Mouse (Mus musculus) C2C12 (cell line): ENCODE results near the gene Mum1. TPM values are rescaled to one million over a fixed set of nuclear protein-coding genes. Genes with fewer than 3 reads are reported as not detected.

Experiments used
- H3K27me3 ChIP-seq: one replicate; pipeline ENCODE4 v1.6.1; 2011; ENCODE audit not compliant: control insufficient read depth, insufficient read depth, insufficient read length
- H3K36me3 ChIP-seq: one replicate; pipeline ENCODE4 v1.6.1; 2011; ENCODE audit not compliant: control insufficient read depth, insufficient read depth
- H3K4me3 ChIP-seq: one replicate; pipeline ENCODE4 v1.5.1; 2011; ENCODE audit warnings: mild to moderate bottlenecking, control low read depth; ENCODE audit not compliant: poor library complexity, insufficient read depth, severe bottlenecking
- H3K79me2 ChIP-seq: one replicate; pipeline ENCODE4 v1.6.1; 2011; ENCODE audit not compliant: control insufficient read depth, insufficient read depth
- H3K79me3 ChIP-seq: one replicate; pipeline ENCODE4 v1.6.1; 2011; ENCODE audit warnings: low read depth, control low read depth
- H3ac ChIP-seq: one replicate; pipeline ENCODE3; 2011; ENCODE audit warnings: low read depth; ENCODE audit not compliant: control insufficient read depth, insufficient read length
- CEBPB ChIP-seq: IDR thresholded peaks from one replicate; pipeline ENCODE4 v1.6.1; 2011; ENCODE audit warnings: low read depth, mild to moderate bottlenecking, control low read depth, moderate library complexity
- CTCF ChIP-seq: IDR thresholded peaks from one replicate; pipeline ENCODE4 v1.5.1; 2011; ENCODE audit not compliant: control insufficient read depth, insufficient read depth, insufficient read length
- FOSL1 ChIP-seq: IDR thresholded peaks from one replicate; pipeline ENCODE4 v1.8.0; 2011; ENCODE audit warnings: mild to moderate bottlenecking, low read length; ENCODE audit not compliant: poor library complexity, insufficient read depth, severe bottlenecking
- MAX ChIP-seq: IDR thresholded peaks from one replicate; pipeline ENCODE4 v1.6.1; 2011; ENCODE audit warnings: mild to moderate bottlenecking, control low read depth
- MYOD1 ChIP-seq: IDR thresholded peaks from one replicate; pipeline ENCODE4 v1.6.1; 2011; ENCODE audit warnings: low read depth; ENCODE audit not compliant: control insufficient read depth, insufficient read length
- MYOG ChIP-seq: IDR thresholded peaks from one replicate; pipeline ENCODE4 v1.6.1; 2011; ENCODE audit not compliant: control insufficient read depth, insufficient read length; ENCODE audit errors: extremely low read depth
- USF1 ChIP-seq: IDR thresholded peaks from one replicate; pipeline ENCODE4 v1.6.1; 2011; ENCODE audit warnings: low read depth, mild to moderate bottlenecking, control low read depth, moderate library complexity
- polyA plus RNA-seq: library from polyadenylated mRNA; unstranded; fragments of >200 nt; fragmentation: generic; extraction: Trizol; gene quantifications from one replicate; pipeline ENCODE4 v1.2.1, GENCODE M21; 2012; ENCODE audit warnings: missing spikeins

Gene Mum1
- polyA plus RNA-seq, 1 experiment: 57.7 TPM

DNA sequence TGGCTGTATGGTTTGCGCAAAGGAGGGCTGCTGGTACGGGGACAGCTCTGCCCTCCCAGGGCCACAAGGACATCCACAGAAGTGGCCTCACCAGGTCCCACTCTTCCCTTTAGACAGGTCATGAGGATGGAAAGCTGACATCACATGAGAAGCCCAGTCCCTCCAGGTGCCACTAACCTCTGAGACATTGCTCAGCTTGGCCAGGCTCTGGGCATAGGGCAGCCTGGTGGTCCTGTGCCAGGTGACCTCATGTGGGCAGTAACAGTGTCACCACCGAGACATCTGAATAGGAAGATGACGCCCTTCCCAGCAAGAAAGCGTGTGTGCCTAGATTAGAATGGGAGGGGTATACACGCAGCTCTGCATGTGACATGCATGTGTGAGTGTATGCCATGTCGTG, 43.7 kb upstream of the Mum1 start:
- Histone ChIP-seq H3K36me3 (no peaks in the 10 kb centered on the region), H3ac (no peak overlapping the region), H3K79me2 (no peaks in the 10 kb centered on the region), H3K4me3 (no peak overlapping the region), H3K79me3 (no peaks in the 10 kb centered on the region), H3K27me3 (no peaks in the 10 kb centered on the region)
- TF ChIP-seq MYOG: no peak
- TF ChIP-seq CTCF: no peak
- TF ChIP-seq MAX: no peak
- no peak for TF ChIP-seq CEBPB
- no peak for TF ChIP-seq FOSL1
- no peak for TF ChIP-seq MYOD1
- TF ChIP-seq USF1: no peak

DNA sequence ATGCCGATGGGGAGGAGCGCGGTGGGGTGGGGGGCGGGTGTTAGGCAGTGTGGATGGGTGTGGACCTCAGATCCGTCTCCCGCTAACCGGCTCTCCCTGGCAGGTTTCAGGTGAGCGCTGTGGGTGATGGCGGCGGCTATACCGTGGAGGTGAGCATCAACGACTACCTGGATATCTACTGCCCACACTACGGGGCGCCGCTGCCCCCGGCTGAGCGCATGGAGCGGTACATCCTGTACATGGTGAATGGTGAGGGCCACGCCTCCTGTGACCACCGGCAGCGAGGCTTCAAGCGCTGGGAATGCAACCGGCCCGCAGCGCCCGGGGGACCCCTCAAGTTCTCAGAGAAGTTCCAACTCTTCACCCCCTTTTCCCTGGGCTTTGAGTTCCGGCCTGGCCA, 39.6 kb upstream of the Mum1 start:
- Histone ChIP-seq H3K79me3 (no peaks in the 10 kb centered on the region), H3K27me3 (peaks cover 12% of the 10 kb centered on the region), H3K4me3 (no peak overlapping the region), H3ac (no peak overlapping the region), H3K79me2 (no peaks in the 10 kb centered on the region), H3K36me3 (no peaks in the 10 kb centered on the region)
- no peak for TF ChIP-seq MYOD1
- no peak for TF ChIP-seq FOSL1
- TF ChIP-seq MYOG: no peak
- TF ChIP-seq CTCF: no peak
- TF ChIP-seq CEBPB: no peak
- TF ChIP-seq MAX: no peak
- no peak for TF ChIP-seq USF1

- Histone ChIP-seq H3K27me3 (peaks cover 12% of the 10 kb centered on the region), H3ac (no peak overlapping the region), H3K79me3 (no peaks in the 10 kb centered on the region), H3K4me3 (no peak overlapping the region), H3K79me2 (no peaks in the 10 kb centered on the region), H3K36me3 (no peaks in the 10 kb centered on the region)
- TF ChIP-seq USF1: no peak
- no peak for TF ChIP-seq MYOG
- TF ChIP-seq MAX: no peak
- no peak for TF ChIP-seq CEBPB
- no peak for TF ChIP-seq MYOD1
- TF ChIP-seq CTCF: no peak
- TF ChIP-seq FOSL1: no peak
Measured at GRCm38 (mm10) chr10:80187739-80188138, 38.5 kb upstream of the Mum1 start.

GRCm38 (mm10) chr10:80188453-80189024, 37.7 kb upstream of the Mum1 start:
- no peak for TF ChIP-seq MYOG
- H3K79me2 ChIP-seq: no peaks in the 10 kb centered on the region
- H3K36me3 ChIP-seq: no peaks in the 10 kb centered on the region
- peaks cover 12% of the 10 kb centered on the region for H3K27me3 ChIP-seq
- H3K4me3 ChIP-seq: no peak overlapping the region
- no peaks in the 10 kb centered on the region for H3K79me3 ChIP-seq
- H3ac ChIP-seq: no peak overlapping the region

DNA sequence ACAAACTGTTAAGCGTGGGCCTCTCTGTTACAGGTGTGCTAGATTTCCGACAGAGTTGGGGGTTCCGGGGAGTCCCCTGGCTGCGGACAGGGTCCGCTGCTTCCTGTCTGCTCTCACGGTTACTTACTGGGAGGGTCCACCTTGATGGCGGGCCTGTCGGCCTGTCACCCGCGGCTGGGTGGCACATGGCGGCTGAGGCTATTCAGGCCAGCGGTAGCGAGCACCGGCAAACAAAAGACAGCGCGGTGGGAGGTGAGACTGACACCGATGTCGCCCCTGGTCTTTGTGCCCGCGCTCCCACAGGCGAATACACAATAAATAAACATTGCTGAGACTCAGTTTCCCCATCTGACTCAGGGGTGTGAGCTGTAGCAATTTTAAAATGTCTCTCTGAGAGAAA, 36.2 kb upstream of the Mum1 start:
- H3K27me3 ChIP-seq: peaks cover 12% of the 10 kb centered on the region
- TF ChIP-seq USF1 (no peak), FOSL1 (no peak), MAX (no peak), MYOG (no peak), MYOD1 (no peak), CEBPB (no peak), CTCF (no peak)

GRCm38 (mm10) chr10:80190491-80191051, 35.7 kb upstream of the Mum1 start:
- Histone ChIP-seq H3K4me3 (no peak overlapping the region), H3ac (no peak overlapping the region), H3K27me3 (peaks cover 12% of the 10 kb centered on the region), H3K79me3 (no peaks in the 10 kb centered on the region), H3K36me3 (no peaks in the 10 kb centered on the region), H3K79me2 (no peaks in the 10 kb centered on the region)
- TF ChIP-seq CTCF: no peak
- TF ChIP-seq MAX: no peak
- no peak for TF ChIP-seq MYOD1
- no peak for TF ChIP-seq FOSL1
- TF ChIP-seq USF1: no peak
- no peak for TF ChIP-seq MYOG
- no peak for TF ChIP-seq CEBPB

More for the DNA sequence above, 36.2 kb upstream of the Mum1 start:
- Histone ChIP-seq H3K36me3 (no peaks in the 10 kb centered on the region), H3ac (no peak overlapping the region), H3K79me3 (no peaks in the 10 kb centered on the region), H3K4me3 (no peak overlapping the region), H3K79me2 (no peaks in the 10 kb centered on the region)
